Mouse (Mus musculus) induced T-regulatory cell, adult 2 months (primary cell): ENCODE results near the gene Rab13.

ENCODE experiments used
- DNase-seq: peaks from one replicate; pipeline ENCODE4 v3.0.0-alpha.2; 2012; ENCODE audit warnings: low read depth

Gene Rab13

GRCm38 (mm10) chr3:90263121-90263771, 49.8 kb downstream of the Rab13 start:
- no peak for DNase-seq

- DNase-seq: no peak
Observed at GRCm38 (mm10) chr3:90264687-90265033, 51.2 kb downstream of the Rab13 start.

- DNase-seq: peak; percentile 95
Observed at GRCm38 (mm10) chr3:90265034-90265931, 51.8 kb downstream of the Rab13 start, which contains the start of gene Dennd4b. TSS of gene Dennd4b (plus strand) at chr3:90265185.

GRCm38 (mm10) chr3:90265932-90266741, 52.6 kb downstream of the Rab13 start:
- DNase-seq: peak; percentile 85

GRCm38 (mm10) chr3:90266901-90267775, 53.6 kb downstream of the Rab13 start:
- DNase-seq: peak; percentile 61

GRCm38 (mm10) chr3:90268190-90268589, 54.7 kb downstream of the Rab13 start:
- DNase-seq: no peak

- no peak for DNase-seq
Observed at GRCm38 (mm10) chr3:90268971-90269370, 55.5 kb downstream of the Rab13 start.

- DNase-seq: no peak
Observed at GRCm38 (mm10) chr3:90270784-90271183, 57.3 kb downstream of the Rab13 start.

GRCm38 (mm10) chr3:90272170-90272569, 58.7 kb downstream of the Rab13 start:
- DNase-seq: no peak

GRCm38 (mm10) chr3:90273855-90274254, 60.4 kb downstream of the Rab13 start:
- DNase-seq: no peak

GRCm38 (mm10) chr3:90275286-90275685, 61.8 kb downstream of the Rab13 start:
- DNase-seq: no peak
